In genomic region chr8:119676389-119676788, GRCm38 (mm10) we compare ENCODE assay signal across 9 mouse cellular contexts. TPM values are rescaled to one million over a fixed set of nuclear protein-coding genes. Genes with fewer than 3 reads are reported as not detected.
DNase-seq lines count a peak whose midpoint lies in the region; ATAC-seq and TF ChIP-seq lines count a peak whose summit lies in the region.
"Had no signal": no experiment of that assay in that cellular context is flagged by ENCODE, and none has a peak within 500 bp of the region (broad histone marks: within the 10 kb centered on the region; RNA-seq: fewer than 3 reads in every experiment).

No protein-coding gene starts in this region.

- ATAC-seq in Patski, result peak; percentile 50
- ATAC-seq in hindbrain, embryonic 11.5 days (ENCODE audit: low FRiP score), result no peak
- ATAC-seq in megakaryocyte, adult 5-6 weeks (ENCODE audit: poor library complexity, severe bottlenecking), result peak; percentile 88

- no peak overlapping the region for H3K4me3 ChIP-seq in hindbrain, embryonic 11.5 days (ENCODE audit: low read depth, low read length)
- H3K4me3 ChIP-seq: myocyte had no signal

- no peak overlapping the region for H3K27ac ChIP-seq in hindbrain, embryonic 11.5 days (ENCODE audit: low read depth, low read length)

- H3K4me2 ChIP-seq in hindbrain, embryonic 11.5 days (replicated peaks; ENCODE audit: low read depth, low read length), result no peak overlapping the region

- POLR2A ChIA-PET in Patski (lab: Charles Lee), result no interaction called here

- CTCF ChIA-PET in Patski (lab: Charles Lee), result interaction anchor here (0.8 to 2.9 kb wide), 25 partner anchors 10 to 264 kb away, joined by 3 to 27 read pairs (median 4); partner anchors contain the start of genes Kcng4, Taf1c and Tldc1

- TF ChIP-seq CTCF in Patski (IDR thresholded peaks at IDR 0.05), result peak; percentile 97

- peaks cover 12% of the 10 kb centered on the region for H3K27me3 ChIP-seq in Patski
- H3K27me3 ChIP-seq in hindbrain, embryonic 11.5 days (ENCODE audit: control insufficient read depth, insufficient read depth, low read length), result no peaks in the 10 kb centered on the region

- H3K9ac ChIP-seq in hindbrain, embryonic 11.5 days (ENCODE audit: low read depth, low read length), result no peak overlapping the region

- H3K9me3 ChIP-seq in hindbrain, embryonic 11.5 days (ENCODE audit: control insufficient read depth, low read length), result no peaks in the 10 kb centered on the region

- in situ Hi-C loops in Patski (cut with MboI; ENCODE audit: low pct_unique_long_range_greater_than_20kb), result loop anchor here (5.0 to 25.0 kb wide), 3 partner anchors 229 to 411 kb away; partner anchors contain the start of gene Necab2

- peak; percentile 44 for DNase-seq in Patski (ENCODE audit: low read depth, low spot score)
- DNase-seq in cerebellum, adult 11-12 months, result peak; percentile 80
- peak; percentile 91 for DNase-seq in forelimb bud, embryonic 11.5 days (ENCODE audit: low read depth, low spot score)
- peak; percentile 94 for DNase-seq in hindbrain, embryonic 11.5 days (ENCODE audit: low spot score)
- DNase-seq in layer of hippocampus, postnatal 25 days (ENCODE audit: extremely low spot score in 1 of 2, low spot score in 1 of 2), result peak; percentile 80 to 98
- DNase-seq in right cerebral cortex, postnatal 25 days, result peak; percentile 83
- DNase-seq in urinary bladder, postnatal 14 days (ENCODE audit: low spot score), result peak; percentile 93

- WGBS in hindbrain, embryonic 11.5 days, result 29% methylated on average over 8 of the region's 8 CpGs

- H3K36me3 ChIP-seq in hindbrain, embryonic 11.5 days (ENCODE audit: control insufficient read depth, insufficient read depth, low read length), result no peaks in the 10 kb centered on the region

- no peaks in the 10 kb centered on the region for H3K4me1 ChIP-seq in hindbrain, embryonic 11.5 days (replicated peaks; ENCODE audit: control insufficient read depth, insufficient read depth, low read length)

RNA-seq across cellular contexts. Expression of gene Wfdc1, which starts 10.2 kb away (rescaled TPM):
- polyA plus RNA-seq in Patski (2021), result not detected
- polyA plus RNA-seq in hindbrain, embryonic 11.5 days (2014; fragmentation: Nextera tagmentation; extraction: Ambion mirVana), result 3.6 and 4.6 TPM in 2 replicates
- total RNA-seq in layer of hippocampus, postnatal 25 days (2021), result 1 to 10 TPM; 6.6 to 8.4 TPM
- not detected in 2 replicates for total RNA-seq in megakaryocyte, adult 5-6 weeks (2015)
- total RNA-seq in megakaryocyte, adult 5-6 weeks (2017), result not detected in 2 replicates

RNA-seq across cellular contexts. Expression of gene Atp2c2, which starts 23.4 kb away (rescaled TPM):
- polyA plus RNA-seq in Patski (2021), result 0.04 TPM
- 0.40 and 0.96 TPM in 2 replicates for polyA plus RNA-seq in hindbrain, embryonic 11.5 days (2014; fragmentation: Nextera tagmentation; extraction: Ambion mirVana)
- total RNA-seq in layer of hippocampus, postnatal 25 days (2021), result 1 to 10 TPM; 1.8 to 1.9 TPM
- not detected in 2 replicates for total RNA-seq in megakaryocyte, adult 5-6 weeks (2015)
- total RNA-seq in megakaryocyte, adult 5-6 weeks (2017), result not detected in 2 replicates

RNA-seq across cellular contexts. Expression of gene Kcng4, which starts 40.9 kb away (rescaled TPM):
- 0.06 TPM for polyA plus RNA-seq in Patski (2021)
- 0.10 TPM in 1 of 2 replicates, not detected in the other for polyA plus RNA-seq in hindbrain, embryonic 11.5 days (2014; fragmentation: Nextera tagmentation; extraction: Ambion mirVana)
- 1 to 10 TPM; 3.4 to 4.6 TPM for total RNA-seq in layer of hippocampus, postnatal 25 days (2021)
- not detected in 2 replicates for total RNA-seq in megakaryocyte, adult 5-6 weeks (2015)
- total RNA-seq in megakaryocyte, adult 5-6 weeks (2017), result not detected in 2 replicates
- polyA plus RNA-seq: myocyte had no signal

Comparison
In these comparisons a context has a peak if more than half of its experiments do, and no peak if none do; other contexts are left out.
1. DNase-seq: peak in every context shown above with its lines; median percentile 94 in hindbrain, embryonic 11.5 days; 93 in urinary bladder, postnatal 14 days; 91 in forelimb bud, embryonic 11.5 days; 89 in layer of hippocampus, postnatal 25 days; 83 in right cerebral cortex, postnatal 25 days; 80 in cerebellum, adult 11-12 months; 44 in Patski.
2. RNA of gene Wfdc1, which starts 10.2 kb away (total RNA-seq): 6.6 to 8.4 TPM in layer of hippocampus, postnatal 25 days; not detected in megakaryocyte, adult 5-6 weeks; every median in the first group is over 4 times any median in the second.
3. RNA of gene Kcng4, which starts 40.9 kb away (total RNA-seq): 3.4 to 4.6 TPM in layer of hippocampus, postnatal 25 days; not detected in megakaryocyte, adult 5-6 weeks; every median in the first group is over 4 times any median in the second.